Mouse (Mus musculus) lung, embryonic 16.5 days (tissue): ENCODE results near the gene Spp2. TPM values are rescaled to one million over a fixed set of nuclear protein-coding genes. Genes with fewer than 3 reads are reported as not detected.

Experiments used
- ATAC-seq: fragments of 200-750 bp; cut with Nextera tagmentation; 2 replicates; pipeline ENCODE4 v1.8.0; 2017; ENCODE audit warnings: low read depth, mild to moderate bottlenecking, moderate library complexity
- H3K27ac ChIP-seq: fragments of 300-500 bp; sonication (generic); 2 replicates; pipeline ENCODE4 v1.5.1; 2014; ENCODE audit warnings: mild to moderate bottlenecking, control low read depth, low read length
- H3K27me3 ChIP-seq: fragments of 300-500 bp; sonication (generic); 2 replicates; pipeline ENCODE4 v1.6.1; 2014; ENCODE audit warnings: low read depth, low read length, mixed read lengths; ENCODE audit not compliant: control insufficient read depth, insufficient read depth
- H3K36me3 ChIP-seq: fragments of 300-500 bp; sonication (generic); 2 replicates; pipeline ENCODE4 v1.6.1; 2014; ENCODE audit warnings: low read length; ENCODE audit not compliant: control insufficient read depth, insufficient read depth
- H3K4me1 ChIP-seq: fragments of 300-500 bp; sonication (generic); replicated peaks from 2 replicates; pipeline ENCODE4 v1.6.1; 2014; ENCODE audit warnings: low read length, mixed read lengths; ENCODE audit not compliant: control insufficient read depth, insufficient read depth
- H3K4me2 ChIP-seq: fragments of 300-500 bp; sonication (generic); 2 replicates; pipeline ENCODE4 v1.6.1; 2014; ENCODE audit warnings: low read depth, low read length, control low read depth
- H3K4me3 ChIP-seq: fragments of 300-500 bp; sonication (generic); 2 replicates; pipeline ENCODE4 v1.5.1; 2014; ENCODE audit warnings: mild to moderate bottlenecking, low read length, control low read depth
- H3K9ac ChIP-seq: fragments of 300-500 bp; sonication (generic); 2 replicates; pipeline ENCODE4 v1.6.1; 2014; ENCODE audit warnings: low read length, control low read depth
- H3K9me3 ChIP-seq: fragments of 300-500 bp; sonication (generic); 2 replicates; pipeline ENCODE4 v1.6.1; 2016; ENCODE audit warnings: low read length; ENCODE audit not compliant: control insufficient read depth
- WGBS: fragments of 180-500 bp; shearing (Covaris S2); extraction: QIAGEN DNeasy Blood & Tissue Kit; methylation state at CpG from one replicate; pipeline ENCODE4 v1.1.7; 2014; 5-methylcytosine and 5-hydroxymethylcytosine counted together
- polyA plus RNA-seq: library from polyadenylated mRNA; unstranded; fragments of >200 nt; fragmentation: Nextera tagmentation; extraction: Ambion mirVana; gene quantifications from 2 replicates; pipeline ENCODE4 v1.2.1, GENCODE M21; 2015

Gene Spp2
- polyA plus RNA-seq, 1 experiment from 2014 or later, result 0.60 TPM

DNA sequence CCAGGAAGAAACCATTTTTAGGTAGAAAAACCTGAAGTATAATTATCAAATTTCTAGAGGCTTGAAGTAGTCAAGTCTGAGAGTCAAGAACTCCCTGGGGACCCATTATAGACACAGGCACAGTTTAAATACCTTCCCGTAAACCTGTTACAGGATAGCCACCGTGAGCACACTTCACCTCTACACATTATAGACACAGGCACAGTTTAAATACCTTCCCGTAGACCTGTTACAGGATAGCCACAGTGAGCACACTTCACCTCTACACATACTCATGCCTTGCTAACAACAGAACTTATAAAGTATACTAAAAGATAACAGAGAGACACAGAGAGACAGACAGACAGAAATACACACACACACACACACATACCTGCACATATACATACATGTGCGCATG is 24.5 kb downstream of the Spp2 start:
- WGBS, result 53% methylated on average over 4 of the region's 4 CpGs
- no peaks in the 10 kb centered on the region for H3K36me3 ChIP-seq
- H3K4me3 ChIP-seq, result no peak overlapping the region
- H3K9ac ChIP-seq, result no peak overlapping the region
- no peaks in the 10 kb centered on the region for H3K27me3 ChIP-seq
- peaks cover 15% of the 10 kb centered on the region for H3K4me1 ChIP-seq
- no peak overlapping the region for H3K4me2 ChIP-seq
- ATAC-seq, result peak; percentile 69; the same call in 1 of the 2 replicates
- no peak overlapping the region for H3K27ac ChIP-seq
- H3K9me3 ChIP-seq, result no peaks in the 10 kb centered on the region

DNA sequence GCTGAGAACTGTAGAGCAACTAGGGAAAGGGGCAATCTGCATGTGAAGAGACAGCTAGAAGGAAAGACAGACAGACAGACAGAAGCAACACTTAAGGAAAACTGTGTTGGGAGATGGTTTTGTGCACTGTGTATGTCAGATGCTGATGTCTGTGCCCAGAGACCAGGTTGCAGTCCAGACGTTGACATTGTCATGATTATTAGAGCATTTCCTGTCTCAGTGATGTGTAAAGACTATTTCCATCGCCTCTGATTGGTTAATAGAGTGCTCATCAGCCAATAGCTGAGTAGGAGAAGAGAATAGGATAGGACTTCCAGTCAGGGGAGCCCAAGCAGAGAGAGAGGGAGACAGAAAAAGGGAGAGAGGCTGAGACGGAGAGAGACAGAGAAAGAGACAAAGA is 25.8 kb downstream of the Spp2 start:
- no peaks in the 10 kb centered on the region for H3K9me3 ChIP-seq
- no peak overlapping the region for H3K4me2 ChIP-seq
- H3K27ac ChIP-seq, result no peak overlapping the region
- H3K4me1 ChIP-seq, result peaks cover 15% of the 10 kb centered on the region
- no peak overlapping the region for H3K9ac ChIP-seq
- no peak overlapping the region for H3K4me3 ChIP-seq
- no peaks in the 10 kb centered on the region for H3K27me3 ChIP-seq
- WGBS, result 47% methylated on average over 3 of the region's 3 CpGs
- H3K36me3 ChIP-seq, result no peaks in the 10 kb centered on the region
- ATAC-seq, result no peak

DNA sequence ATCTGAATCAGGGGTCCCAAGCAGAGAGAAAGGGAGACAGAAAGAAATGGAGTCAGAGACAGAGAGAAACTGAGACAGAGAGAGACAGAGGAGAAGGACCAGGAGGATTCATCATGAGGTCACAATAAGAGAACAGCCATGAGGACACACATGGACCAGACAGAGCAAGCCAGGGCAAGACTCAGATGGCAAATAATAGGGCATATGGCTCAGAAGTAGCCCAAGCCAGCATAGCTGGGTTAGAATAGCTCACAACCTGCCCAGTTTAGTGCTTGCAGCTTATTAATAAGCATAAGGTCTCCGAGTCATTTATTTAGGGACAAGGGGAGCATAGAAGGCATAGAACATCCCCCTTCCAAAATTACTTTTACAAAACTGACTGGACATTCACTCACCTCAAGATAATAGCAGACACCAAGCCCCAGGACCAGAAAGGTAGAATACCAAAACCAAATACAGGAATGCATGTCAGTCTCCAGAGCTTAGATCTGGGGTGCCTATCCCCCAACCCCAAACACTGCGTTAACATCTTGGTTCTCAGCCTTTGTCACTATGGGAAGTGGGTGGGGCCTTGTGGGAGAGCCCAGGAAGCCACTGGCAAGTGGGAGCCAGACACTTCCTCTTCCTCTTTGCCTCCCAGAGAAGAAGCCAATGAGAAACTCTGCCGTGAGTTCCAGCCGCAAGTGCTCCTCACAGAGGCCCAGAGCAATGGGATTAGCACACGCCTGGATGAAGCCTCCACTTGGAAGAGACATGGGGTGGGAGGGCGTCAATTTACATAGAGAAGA is 26.5 kb downstream of the Spp2 start:
- ATAC-seq, result no peak
- H3K36me3 ChIP-seq, result no peaks in the 10 kb centered on the region
- H3K4me1 ChIP-seq, result peaks cover 17% of the 10 kb centered on the region; the same call in 1 of the 2 replicates
- H3K27ac ChIP-seq, result peak overlapping the region; percentile 29; the same call in 1 of the 2 replicates
- H3K4me3 ChIP-seq, result no peak overlapping the region
- no peaks in the 10 kb centered on the region for H3K27me3 ChIP-seq
- no peak overlapping the region for H3K4me2 ChIP-seq
- 62% methylated on average over 6 of the region's 6 CpGs for WGBS
- H3K9me3 ChIP-seq, result no peaks in the 10 kb centered on the region
- H3K9ac ChIP-seq, result no peak overlapping the region

DNA sequence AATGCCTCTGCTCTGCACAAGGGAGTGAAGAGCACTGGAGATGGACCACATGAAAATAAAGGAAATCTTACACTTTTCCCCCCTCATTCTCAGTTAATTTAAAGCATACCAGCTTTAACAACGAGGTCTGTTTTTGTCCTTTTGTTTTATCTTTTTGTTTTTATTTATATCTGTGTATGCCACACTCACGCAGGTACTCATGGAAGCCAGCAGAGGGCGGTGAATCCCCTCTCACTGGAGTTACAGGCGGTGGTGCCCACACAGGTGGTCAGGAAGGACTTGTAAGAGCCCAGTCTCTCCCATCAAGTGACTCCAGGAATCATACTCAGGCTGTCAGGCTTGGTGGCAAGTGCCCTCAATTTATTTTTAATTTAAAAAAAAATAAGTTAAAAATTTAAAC is 27.3 kb downstream of the Spp2 start:
- Histone ChIP-seq H3K27ac (peak overlapping the region; percentile 29; the same call in 1 of the 2 replicates), H3K4me1 (peaks cover 13% of the 10 kb centered on the region; the same call in 1 of the 2 replicates), H3K27me3 (no peaks in the 10 kb centered on the region), H3K36me3 (no peaks in the 10 kb centered on the region), H3K9me3 (no peaks in the 10 kb centered on the region), H3K9ac (no peak overlapping the region), H3K4me2 (no peak overlapping the region), H3K4me3 (no peak overlapping the region)
- ATAC-seq, result no peak
- WGBS, result 63% methylated on average over 4 of the region's 4 CpGs

DNA sequence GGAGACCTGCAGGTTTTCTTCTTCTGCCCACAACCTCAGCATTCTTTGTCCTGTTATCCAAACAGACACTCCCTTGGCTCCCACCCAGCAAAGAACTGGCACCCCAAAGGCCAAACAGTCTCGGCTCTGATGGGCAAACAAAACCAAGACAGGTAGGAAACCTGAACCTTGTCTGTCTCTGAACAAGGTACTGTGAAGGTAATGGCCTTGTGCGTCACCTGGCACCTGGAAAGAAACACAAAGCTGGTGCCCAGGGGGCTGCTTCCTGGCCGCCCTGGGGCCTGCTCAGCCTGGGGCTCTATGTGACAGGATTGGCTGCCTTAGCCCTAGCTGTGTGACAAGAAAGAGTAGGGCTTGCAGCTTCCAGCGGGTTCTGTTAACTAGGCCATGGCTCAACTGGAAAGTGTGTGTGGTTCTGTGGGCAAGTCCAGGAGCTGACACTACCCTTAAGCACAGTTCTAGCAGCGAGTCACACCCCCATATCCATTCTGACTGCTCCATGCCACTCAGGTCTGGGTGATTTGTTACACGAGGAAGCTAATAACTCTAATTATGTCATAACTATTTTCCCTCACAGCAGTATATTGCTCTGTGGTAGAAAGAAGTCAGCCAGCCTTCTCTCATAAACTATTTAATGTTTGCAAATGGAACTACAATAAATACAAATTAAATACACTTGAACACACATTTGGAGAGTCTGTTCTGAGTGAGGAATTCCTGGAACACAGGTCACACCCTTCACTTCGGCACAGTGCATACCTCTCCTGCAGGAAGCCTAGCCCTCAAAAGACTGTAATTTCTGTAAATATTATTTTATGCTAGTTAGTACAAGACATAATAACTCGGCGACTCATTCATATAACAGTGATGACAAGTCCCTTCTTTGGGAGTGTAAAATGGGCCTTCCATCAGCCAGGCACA is 30.7 kb downstream of the Spp2 start:
- Histone ChIP-seq H3K27me3 (no peaks in the 10 kb centered on the region), H3K36me3 (no peaks in the 10 kb centered on the region), H3K4me3 (no peak overlapping the region), H3K4me2 (no peak overlapping the region), H3K9ac (peak overlapping the region; percentile 8; the same call in 1 of the 2 replicates), H3K27ac (peak overlapping the region; percentile 94), H3K4me1 (peaks cover 11% of the 10 kb centered on the region; the same call in 1 of the 2 replicates), H3K9me3 (no peaks in the 10 kb centered on the region)
- WGBS, result 47% methylated on average over 9 of the region's 9 CpGs
- ATAC-seq, result peak; percentile 88

DNA sequence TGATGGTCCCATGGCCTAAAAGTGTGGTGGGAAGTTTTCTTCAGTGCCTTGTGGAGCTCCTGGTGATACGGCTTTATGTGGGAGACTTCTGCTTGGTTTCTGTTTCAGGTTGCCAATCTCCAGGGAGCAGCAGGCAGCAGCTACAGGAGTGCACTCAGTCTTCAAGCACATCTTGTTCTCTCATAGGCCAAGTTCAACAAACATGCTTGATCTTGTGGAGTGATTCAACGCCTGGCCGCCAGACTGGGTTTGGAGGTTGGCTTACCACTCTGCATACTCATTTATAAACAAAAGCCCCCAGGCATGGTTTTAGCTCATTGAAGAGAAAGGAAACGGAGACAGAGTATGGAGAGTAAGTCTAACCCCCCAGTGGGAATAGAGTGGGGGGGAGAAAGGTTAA is 36.6 kb downstream of the Spp2 start:
- Histone ChIP-seq H3K9ac (no peak overlapping the region), H3K36me3 (no peaks in the 10 kb centered on the region), H3K4me3 (no peak overlapping the region), H3K4me2 (no peak overlapping the region), H3K27ac (peak overlapping the region; percentile 68), H3K4me1 (peaks cover 2% of the 10 kb centered on the region; the same call in 1 of the 2 replicates), H3K9me3 (no peaks in the 10 kb centered on the region), H3K27me3 (no peaks in the 10 kb centered on the region)
- ATAC-seq, result peak; percentile 84
- WGBS, result 39% methylated on average over 4 of the region's 4 CpGs

DNA sequence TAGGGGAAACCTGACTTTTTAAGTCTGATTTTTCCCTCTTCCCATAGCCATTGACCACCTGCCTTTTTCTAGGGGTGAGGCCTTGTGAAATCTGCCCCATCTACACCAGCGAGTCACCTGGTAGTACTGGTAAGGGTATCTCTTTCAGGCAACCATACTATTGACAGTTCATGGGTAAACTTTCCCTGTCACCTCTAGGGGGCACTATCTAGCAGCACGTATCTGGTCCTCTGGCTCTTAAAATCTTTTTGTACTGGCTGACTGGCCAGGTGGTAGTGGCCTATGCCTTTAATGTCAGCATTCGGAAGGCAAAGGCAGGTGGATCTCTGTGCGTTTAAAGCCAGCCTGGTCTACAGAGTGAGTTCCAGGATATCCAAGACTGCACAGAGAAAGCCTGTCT is 38.6 kb downstream of the Spp2 start:
- ATAC-seq, result no peak
- Histone ChIP-seq H3K4me3 (no peak overlapping the region), H3K9ac (no peak overlapping the region), H3K36me3 (no peaks in the 10 kb centered on the region), H3K27me3 (no peaks in the 10 kb centered on the region), H3K27ac (no peak overlapping the region), H3K4me1 (peaks cover 2% of the 10 kb centered on the region; the same call in 1 of the 2 replicates), H3K9me3 (no peaks in the 10 kb centered on the region), H3K4me2 (no peak overlapping the region)
- 82% methylated on average over 4 of the region's 4 CpGs for WGBS

DNA sequence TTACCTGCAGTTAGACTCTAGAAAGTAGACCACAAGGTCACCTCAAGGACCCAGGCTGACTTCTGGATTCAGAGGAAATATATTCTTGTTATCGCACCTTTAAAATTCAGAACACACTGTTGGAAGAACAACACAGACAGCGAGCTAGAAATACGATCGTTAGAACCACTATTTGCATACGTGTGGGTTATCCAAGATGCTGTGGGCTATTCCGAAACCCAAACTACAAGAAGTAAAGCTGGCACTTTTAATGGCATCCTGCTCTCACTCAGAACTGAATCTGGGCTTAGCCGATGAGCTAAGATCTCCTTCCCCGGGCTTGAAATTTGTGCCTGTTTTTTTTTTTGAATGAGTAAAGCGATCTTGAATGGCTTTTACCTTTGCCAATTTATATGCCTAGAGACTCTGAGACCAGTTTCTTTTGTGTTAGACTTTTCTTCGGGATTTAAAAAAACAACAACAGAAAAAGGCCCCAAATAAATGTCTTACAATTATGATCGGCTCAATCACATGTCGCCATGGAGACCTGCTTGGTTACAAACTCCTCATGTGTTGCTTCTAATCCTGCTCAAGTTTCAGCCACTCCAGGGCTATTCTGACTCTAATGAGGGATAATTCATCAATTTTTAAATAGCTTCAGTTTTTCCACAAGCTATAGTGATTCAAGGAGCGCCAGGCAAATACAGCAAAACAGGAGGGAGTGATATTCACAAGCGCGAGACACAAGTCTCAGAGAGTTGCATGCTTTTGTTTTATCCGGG is 39.7 kb downstream of the Spp2 start:
- no peak for ATAC-seq
- 79% methylated on average over 16 of the region's 16 CpGs for WGBS
- Histone ChIP-seq H3K4me3 (no peak overlapping the region), H3K9ac (no peak overlapping the region), H3K27me3 (no peaks in the 10 kb centered on the region), H3K9me3 (no peaks in the 10 kb centered on the region), H3K4me2 (no peak overlapping the region), H3K36me3 (no peaks in the 10 kb centered on the region), H3K27ac (no peak overlapping the region), H3K4me1 (peaks cover 2% of the 10 kb centered on the region; the same call in 1 of the 2 replicates)
